Mouse (Mus musculus): ENCODE measurements around the gene Glra3. TPM values are rescaled to one million over a fixed set of nuclear protein-coding genes. Genes with fewer than 3 reads are reported as not detected.
A peak's percentile ranks its signal among the peaks of the same experiment; 100 is the strongest.

The Glra3 gene
- total RNA-seq (2014; rRNA removed) (11.6 and 14.6 TPM in 2 replicates), polyA plus RNA-seq (2015; fragmentation: Nextera tagmentation; extraction: Ambion mirVana) (2.3 and 2.5 TPM in 2 replicates)

DNA sequence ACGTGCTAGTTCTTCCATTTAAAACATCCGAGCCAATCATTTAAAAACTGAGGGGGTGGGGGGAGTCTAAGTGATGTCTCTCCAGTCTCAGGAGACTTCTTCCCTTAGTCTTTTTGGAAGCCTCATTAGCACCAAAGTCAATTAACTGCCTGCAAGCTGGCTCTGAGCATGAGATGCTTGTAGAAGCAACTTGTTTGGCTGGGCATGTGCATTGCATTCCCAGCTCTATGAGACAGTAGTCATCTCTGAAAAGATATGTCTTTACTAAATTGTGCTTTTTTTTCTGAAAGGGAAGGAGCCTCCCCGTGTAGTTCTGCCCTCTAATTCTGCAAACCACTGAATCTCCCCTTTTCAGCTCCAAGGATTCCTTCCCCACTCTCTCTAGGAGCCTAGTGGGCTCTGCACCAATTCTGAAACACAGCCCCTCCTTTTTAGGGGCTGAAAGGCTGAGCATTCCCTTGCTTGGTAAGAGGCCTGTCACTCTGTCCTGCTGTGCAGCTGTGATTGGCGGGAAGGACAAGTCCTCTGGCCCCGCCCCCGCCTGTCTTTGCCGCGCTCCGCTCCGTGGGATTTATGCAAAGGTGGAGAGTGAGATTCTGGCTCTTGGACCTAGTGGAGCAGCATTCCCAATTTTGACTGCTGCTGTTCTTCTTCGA is at the start of gene Glra3:
Gene Glra3, plus strand, starts transcription at position 591 of the 656 bp plus-strand sequence.
- Histone ChIP-seq H3K27ac (ENCODE audit: low read depth, low read length) (peak within 1 kb of the TSS; percentile 59), H3K9me3 (ENCODE audit: low read length) (no peaks in the 10 kb centered on the region), H3K9ac (replicated peaks; ENCODE audit: low read length, poor library complexity, severe bottlenecking) (peak within 1 kb of the TSS; percentile 52), H3K4me3 (ENCODE audit: low read depth, low read length) (peak within 1 kb of the TSS; percentile 49), H3K4me1 (ENCODE audit: insufficient read depth, low read length) (no peaks in the 10 kb centered on the region), H3K27me3 (ENCODE audit: insufficient read depth, low read length) (no peaks in the 10 kb centered on the region), H3K36me3 (ENCODE audit: insufficient read depth, low read length) (no peaks in the 10 kb centered on the region), H3K4me2 (ENCODE audit: low read depth, low read length, poor library complexity, severe bottlenecking) (peak within 1 kb of the TSS; percentile 58)
- 5% methylated on average over 11 of the region's 11 CpGs for WGBS
- TF ChIP-seq CTCF (IDR thresholded peaks at IDR 0.05): no peak
- peak; percentile 81 for DNase-seq (ENCODE audit: low spot score)
- peak; percentile 94 for ATAC-seq (ENCODE audit: low FRiP score)

DNA sequence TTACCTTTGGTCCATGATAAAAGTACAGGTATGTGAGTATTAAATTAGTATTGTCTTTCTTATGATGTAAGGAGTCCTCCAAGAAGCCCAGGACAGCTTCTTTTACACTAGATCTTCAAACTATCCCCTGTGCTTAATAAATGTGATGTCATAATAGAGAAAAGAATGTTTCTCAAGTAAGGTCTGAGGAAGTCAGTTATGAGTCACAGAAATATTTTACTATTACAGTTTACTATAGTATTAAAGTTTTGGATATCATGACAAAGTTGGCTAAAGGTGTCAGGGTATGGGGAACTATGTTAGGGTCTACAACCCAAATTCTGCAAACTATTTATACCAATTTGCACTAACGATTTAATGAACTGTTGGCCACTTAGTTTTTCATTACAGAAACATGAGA is 33.4 kb upstream of the Glra3 start, which contains the start of gene Adam29:
Gene Adam29, minus strand, starts transcription at position 101 of the 400 bp plus-strand sequence.
- 83% methylated on average over 1 of the region's 1 CpGs for WGBS
- no peak for ATAC-seq (ENCODE audit: low FRiP score)
- TF ChIP-seq CTCF (IDR thresholded peaks at IDR 0.05): no peak
- H3K9ac ChIP-seq (replicated peaks; ENCODE audit: low read length, poor library complexity, severe bottlenecking): no peak within 1 kb of the TSS
- H3K9me3 ChIP-seq (ENCODE audit: low read length): no peaks in the 10 kb centered on the region
- H3K4me3 ChIP-seq (ENCODE audit: low read depth, low read length): no peak within 1 kb of the TSS
- H3K27me3 ChIP-seq (ENCODE audit: insufficient read depth, low read length): no peaks in the 10 kb centered on the region
- H3K36me3 ChIP-seq (ENCODE audit: insufficient read depth, low read length): no peaks in the 10 kb centered on the region
- DNase-seq (ENCODE audit: low spot score): no peak
- H3K4me1 ChIP-seq (ENCODE audit: insufficient read depth, low read length): no peaks in the 10 kb centered on the region
- no peak within 1 kb of the TSS for H3K4me2 ChIP-seq (ENCODE audit: low read depth, low read length, poor library complexity, severe bottlenecking)
- no peak within 1 kb of the TSS for H3K27ac ChIP-seq (ENCODE audit: low read depth, low read length)

DNA sequence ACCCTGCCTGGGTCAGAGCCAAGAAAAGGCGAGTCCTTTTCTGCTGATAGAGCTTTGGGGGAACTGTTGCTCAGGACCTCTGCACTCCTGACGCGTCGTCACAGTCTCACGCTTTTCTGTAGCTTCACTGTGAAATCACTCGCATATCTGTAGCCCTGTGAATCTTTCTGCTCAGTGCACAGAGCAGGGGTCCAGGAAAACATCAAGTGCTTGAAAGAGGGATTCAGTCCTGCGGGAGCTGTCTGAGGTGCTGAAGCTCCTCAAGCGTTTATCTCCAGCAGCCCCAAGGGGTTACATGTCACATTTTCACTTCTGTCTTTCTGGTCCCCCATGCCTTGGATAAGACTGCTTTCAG is 243 bp downstream of the Glra3 start:
- no peaks in the 10 kb centered on the region for H3K27me3 ChIP-seq (ENCODE audit: insufficient read depth, low read length)
- DNase-seq (ENCODE audit: low spot score) (peak; percentile 69), ATAC-seq (ENCODE audit: low FRiP score) (peak; percentile 89)
- H3K4me3 ChIP-seq (ENCODE audit: low read depth, low read length): peak overlapping the region; percentile 49
- no peaks in the 10 kb centered on the region for H3K9me3 ChIP-seq (ENCODE audit: low read length)
- TF ChIP-seq CTCF (IDR thresholded peaks at IDR 0.05): no peak
- H3K4me1 ChIP-seq (ENCODE audit: insufficient read depth, low read length): no peaks in the 10 kb centered on the region
- H3K36me3 ChIP-seq (ENCODE audit: insufficient read depth, low read length): no peaks in the 10 kb centered on the region
- H3K4me2 ChIP-seq (ENCODE audit: low read depth, low read length, poor library complexity, severe bottlenecking): peak overlapping the region; percentile 58
- peak overlapping the region; percentile 52 for H3K9ac ChIP-seq (replicated peaks; ENCODE audit: low read length, poor library complexity, severe bottlenecking)
- H3K27ac ChIP-seq (ENCODE audit: low read depth, low read length): peak overlapping the region; percentile 59
- WGBS: 0% methylated on average over 8 of the region's 8 CpGs

- DNase-seq (ENCODE audit: low spot score) (no peak), ATAC-seq (ENCODE audit: low FRiP score) (no peak)
- Histone ChIP-seq H3K27ac (ENCODE audit: low read depth, low read length) (no peak overlapping the region), H3K36me3 (ENCODE audit: insufficient read depth, low read length) (no peaks in the 10 kb centered on the region), H3K9me3 (ENCODE audit: low read length) (no peaks in the 10 kb centered on the region), H3K9ac (replicated peaks; ENCODE audit: low read length, poor library complexity, severe bottlenecking) (no peak overlapping the region), H3K4me2 (ENCODE audit: low read depth, low read length, poor library complexity, severe bottlenecking) (no peak overlapping the region), H3K4me3 (ENCODE audit: low read depth, low read length) (no peak overlapping the region), H3K4me1 (ENCODE audit: insufficient read depth, low read length) (no peaks in the 10 kb centered on the region), H3K27me3 (ENCODE audit: insufficient read depth, low read length) (no peaks in the 10 kb centered on the region)
- no peak for TF ChIP-seq CTCF (IDR thresholded peaks at IDR 0.05)
- 69% methylated on average over 3 of the region's 3 CpGs for WGBS
Measured at GRCm38 (mm10) chr8:55964759-55965320, 24.6 kb downstream of the Glra3 start.

DNA sequence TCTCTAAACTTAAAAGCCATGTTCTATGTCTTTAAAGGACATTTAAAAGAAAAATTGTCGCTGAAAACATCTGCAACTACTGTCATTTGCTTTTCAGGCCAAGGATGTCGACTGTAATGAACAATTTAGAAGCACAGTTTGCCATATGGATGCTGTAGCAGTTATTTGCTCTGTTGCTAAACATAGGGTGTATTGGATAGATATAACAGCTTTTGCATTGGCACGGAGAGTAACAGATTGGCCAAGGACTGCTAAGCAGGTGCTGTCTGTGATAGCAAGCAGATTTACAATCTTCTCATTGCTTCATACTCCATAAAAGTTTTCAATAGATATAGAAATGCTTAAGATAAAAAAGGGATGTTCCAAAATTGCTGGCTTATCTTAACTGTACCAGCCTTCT is 57.6 kb downstream of the Glra3 start:
- WGBS: 65% methylated on average over 3 of the region's 3 CpGs
- H3K9ac ChIP-seq (replicated peaks; ENCODE audit: low read length, poor library complexity, severe bottlenecking): no peak overlapping the region

GRCm38 (mm10) chr8:56054324-56054723 is 114.1 kb downstream of the Glra3 start:
- no peaks in the 10 kb centered on the region for H3K9me3 ChIP-seq (ENCODE audit: low read length)
- H3K27me3 ChIP-seq (ENCODE audit: insufficient read depth, low read length): no peaks in the 10 kb centered on the region
- TF ChIP-seq CTCF (IDR thresholded peaks at IDR 0.05): no peak
- ATAC-seq (ENCODE audit: low FRiP score): no peak
- no peak overlapping the region for H3K27ac ChIP-seq (ENCODE audit: low read depth, low read length)
- no peak overlapping the region for H3K4me3 ChIP-seq (ENCODE audit: low read depth, low read length)
- no peak overlapping the region for H3K9ac ChIP-seq (replicated peaks; ENCODE audit: low read length, poor library complexity, severe bottlenecking)
- no peak overlapping the region for H3K4me2 ChIP-seq (ENCODE audit: low read depth, low read length, poor library complexity, severe bottlenecking)
- DNase-seq (ENCODE audit: low spot score): no peak
- no peaks in the 10 kb centered on the region for H3K36me3 ChIP-seq (ENCODE audit: insufficient read depth, low read length)
- no peaks in the 10 kb centered on the region for H3K4me1 ChIP-seq (ENCODE audit: insufficient read depth, low read length)
- 75% methylated on average over 2 of the region's 2 CpGs for WGBS

More for the DNA sequence above, 57.6 kb downstream of the Glra3 start:
- H3K9me3 ChIP-seq (ENCODE audit: low read length): no peaks in the 10 kb centered on the region
- no peak overlapping the region for H3K4me3 ChIP-seq (ENCODE audit: low read depth, low read length)
- H3K27ac ChIP-seq (ENCODE audit: low read depth, low read length): no peak overlapping the region
- no peaks in the 10 kb centered on the region for H3K36me3 ChIP-seq (ENCODE audit: insufficient read depth, low read length)
- no peak for TF ChIP-seq CTCF (IDR thresholded peaks at IDR 0.05)
- DNase-seq (ENCODE audit: low spot score): peak; percentile 8
- no peak for ATAC-seq (ENCODE audit: low FRiP score)
- H3K4me2 ChIP-seq (ENCODE audit: low read depth, low read length, poor library complexity, severe bottlenecking): no peak overlapping the region
- H3K27me3 ChIP-seq (ENCODE audit: insufficient read depth, low read length): no peaks in the 10 kb centered on the region
- no peaks in the 10 kb centered on the region for H3K4me1 ChIP-seq (ENCODE audit: insufficient read depth, low read length)
